Mouse (Mus musculus): ENCODE measurements at regions not wholly inside any gene's neighbourhood (a gene's known extent, or its start where the extent isn't known, plus 50 kb on each side); places are given as distances from the start of the nearest gene placed in this dataset.

DNA sequence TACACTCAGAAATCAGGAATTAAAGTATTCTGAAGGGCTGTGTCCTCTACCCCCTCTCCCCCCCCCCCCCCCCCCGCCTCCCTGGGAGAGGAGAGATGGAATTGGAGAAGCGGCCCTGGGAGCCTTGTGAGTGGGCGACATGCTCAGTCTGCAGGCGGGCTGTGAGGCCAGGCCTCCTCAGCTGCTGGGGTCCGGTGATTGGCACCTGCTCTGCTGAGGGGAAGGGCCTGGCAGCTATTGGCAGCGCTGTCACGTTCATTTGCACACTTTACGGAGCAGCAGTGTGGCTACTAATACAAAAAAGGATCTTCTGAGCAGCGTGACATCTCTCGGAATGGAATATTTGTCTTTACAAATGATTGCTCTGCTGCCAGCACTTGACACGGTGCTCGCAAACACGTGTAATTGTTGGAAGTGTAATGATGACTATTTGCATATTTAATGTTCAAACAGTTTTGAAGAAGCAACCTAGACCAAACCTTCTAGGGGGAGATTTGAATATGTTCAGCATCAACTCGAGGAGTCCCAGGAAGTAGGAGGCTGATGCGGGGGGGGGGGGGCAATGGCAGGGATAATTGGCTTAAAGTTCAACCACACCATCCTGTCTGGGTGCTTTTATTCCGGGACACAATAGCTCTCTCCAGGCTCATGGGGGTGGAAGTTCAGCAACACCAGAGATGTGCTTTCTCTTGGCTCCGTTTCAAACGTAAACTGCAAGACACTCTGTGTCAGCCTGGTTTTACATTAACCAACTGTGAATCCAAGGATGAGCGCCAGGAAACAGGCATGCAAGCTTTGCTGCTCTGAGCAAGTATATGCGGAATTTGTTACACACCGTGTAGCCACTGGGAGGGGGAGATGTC is 352.5 kb downstream of the Tmem182 start:
- intact Hi-C loops (cut with DNase I), result loop anchor here (10.0 kb wide), 1 partner anchor 1557 kb away; no protein-coding TSS in a partner anchor
- no peak overlapping the region for H3K27ac ChIP-seq
- TF ChIP-seq EP300 (IDR thresholded peaks at IDR 0.05; ENCODE audit: insufficient read depth, low read depth, low read length), result no peak
- no peak for TF ChIP-seq CTCF (IDR thresholded peaks at IDR 0.05)
- TF ChIP-seq POLR2A (IDR thresholded peaks at IDR 0.05; ENCODE audit: insufficient read depth, low read depth, low read length), result no peak
- no peak overlapping the region for H3K4me3 ChIP-seq
- H3K4me1 ChIP-seq (ENCODE audit: control insufficient read depth, insufficient read depth, low read length), result no peaks in the 10 kb centered on the region
- no peaks in the 10 kb centered on the region for H3K79me2 ChIP-seq (replicated peaks; ENCODE audit: control insufficient read depth, insufficient read depth, low read length)
- H3K27me3 ChIP-seq (ENCODE audit: control insufficient read depth, insufficient read depth, low read length), result no peaks in the 10 kb centered on the region
- no peak for DNase-seq
- no peaks in the 10 kb centered on the region for H3K36me3 ChIP-seq (ENCODE audit: control insufficient read depth, insufficient read depth, low read length)
- WGBS, result 76% methylated on average over 21 of the region's 21 CpGs
- H3K9ac ChIP-seq (ENCODE audit: low read depth, low read length), result no peak overlapping the region

DNA sequence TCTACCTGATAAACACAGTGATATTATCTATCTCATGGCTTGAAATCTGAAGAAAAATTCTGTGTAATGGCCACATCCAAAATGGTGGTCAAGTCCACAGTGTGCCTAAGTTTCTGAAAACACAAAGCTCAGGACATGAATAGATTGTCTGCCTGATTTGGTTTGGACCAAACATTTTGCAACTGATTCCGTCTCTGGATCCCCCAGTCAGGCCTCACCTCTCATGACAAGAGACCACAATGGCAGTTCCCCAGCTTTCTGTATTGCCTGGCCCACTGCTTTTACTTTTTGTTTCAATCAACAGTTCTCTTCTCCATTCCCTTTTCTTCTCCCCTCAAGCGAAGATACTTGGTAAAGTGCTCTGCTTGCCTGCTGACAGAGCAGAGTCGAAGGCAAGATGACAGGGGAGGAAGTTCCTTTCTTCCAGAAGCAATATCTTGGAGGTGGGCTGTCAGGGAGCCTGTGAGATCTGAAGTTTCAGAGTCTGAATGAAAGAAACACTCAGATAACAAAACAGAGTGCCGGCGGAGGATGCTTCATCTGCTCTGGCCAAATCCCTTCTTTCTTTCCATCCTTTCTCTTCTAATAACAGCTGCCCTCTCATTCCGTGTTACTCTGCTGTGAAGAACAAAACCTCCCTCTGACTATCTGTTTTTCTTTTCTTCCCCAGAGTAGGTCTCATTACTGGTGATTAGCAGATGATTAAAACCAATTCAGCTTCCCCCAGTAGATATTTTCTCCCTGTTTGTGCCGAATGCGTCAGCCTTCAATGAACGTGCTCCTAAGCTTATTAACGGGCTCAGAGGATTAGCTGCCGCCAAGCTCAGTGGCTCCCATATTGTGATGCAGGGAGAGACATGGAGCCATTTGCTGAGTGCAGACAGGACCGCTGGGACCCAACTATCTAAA is 360.7 kb downstream of the Tmem182 start:
- no peak overlapping the region for H3K9ac ChIP-seq (ENCODE audit: low read depth, low read length)
- no peaks in the 10 kb centered on the region for H3K27me3 ChIP-seq (ENCODE audit: control insufficient read depth, insufficient read depth, low read length)
- H3K4me1 ChIP-seq (ENCODE audit: control insufficient read depth, insufficient read depth, low read length), result no peaks in the 10 kb centered on the region
- no peaks in the 10 kb centered on the region for H3K79me2 ChIP-seq (replicated peaks; ENCODE audit: control insufficient read depth, insufficient read depth, low read length)
- intact Hi-C loops (cut with DNase I), result no loop called here
- no peak overlapping the region for H3K4me3 ChIP-seq
- DNase-seq, result no peak
- WGBS, result 35% methylated on average over 12 of the region's 12 CpGs
- no peak for TF ChIP-seq CTCF (IDR thresholded peaks at IDR 0.05)
- no peak for TF ChIP-seq POLR2A (IDR thresholded peaks at IDR 0.05; ENCODE audit: insufficient read depth, low read depth, low read length)
- no peak for TF ChIP-seq EP300 (IDR thresholded peaks at IDR 0.05; ENCODE audit: insufficient read depth, low read depth, low read length)
- H3K36me3 ChIP-seq (ENCODE audit: control insufficient read depth, insufficient read depth, low read length), result no peaks in the 10 kb centered on the region
- no peak overlapping the region for H3K27ac ChIP-seq

DNA sequence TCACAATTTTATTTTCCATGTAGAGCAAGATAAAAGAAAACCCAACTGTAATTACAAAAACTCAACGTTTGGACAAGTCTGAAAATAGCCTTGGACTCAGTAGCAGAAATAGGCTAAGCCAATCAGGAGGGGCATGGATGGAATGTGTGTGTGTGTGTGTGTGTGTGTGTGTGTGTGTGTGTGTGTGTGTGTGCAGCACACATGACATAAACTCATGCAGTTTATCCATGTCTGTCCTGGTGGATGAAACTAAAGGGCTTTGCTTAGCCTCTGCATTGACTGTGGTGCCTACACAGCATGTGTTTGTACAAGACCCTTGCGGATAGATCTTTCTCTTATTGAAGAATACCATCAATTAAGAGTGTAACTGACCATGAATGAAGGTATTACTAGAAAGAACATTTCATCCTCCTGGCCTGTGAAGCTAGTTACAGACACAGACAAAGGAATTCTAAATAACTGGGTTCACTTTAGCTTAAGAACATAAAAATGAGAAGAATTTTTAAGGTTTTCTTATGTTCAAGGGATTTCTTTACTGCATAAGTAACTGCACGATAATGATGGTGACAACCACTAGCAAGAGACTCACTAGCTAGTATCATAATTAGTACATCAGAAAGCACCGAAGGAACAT is 361.5 kb downstream of the Tmem182 start:
- Histone ChIP-seq H3K79me2 (replicated peaks; ENCODE audit: control insufficient read depth, insufficient read depth, low read length) (no peaks in the 10 kb centered on the region), H3K9ac (ENCODE audit: low read depth, low read length) (no peak overlapping the region), H3K36me3 (ENCODE audit: control insufficient read depth, insufficient read depth, low read length) (no peaks in the 10 kb centered on the region), H3K4me1 (ENCODE audit: control insufficient read depth, insufficient read depth, low read length) (no peaks in the 10 kb centered on the region), H3K4me3 (no peak overlapping the region), H3K27ac (no peak overlapping the region), H3K27me3 (ENCODE audit: control insufficient read depth, insufficient read depth, low read length) (no peaks in the 10 kb centered on the region)
- WGBS, result 66% methylated on average over 4 of the region's 4 CpGs
- TF ChIP-seq CTCF (IDR thresholded peaks at IDR 0.05) (no peak), EP300 (IDR thresholded peaks at IDR 0.05; ENCODE audit: insufficient read depth, low read depth, low read length) (no peak), POLR2A (IDR thresholded peaks at IDR 0.05; ENCODE audit: insufficient read depth, low read depth, low read length) (no peak)
- DNase-seq, result no peak
- intact Hi-C loops (cut with DNase I), result no loop called here

DNA sequence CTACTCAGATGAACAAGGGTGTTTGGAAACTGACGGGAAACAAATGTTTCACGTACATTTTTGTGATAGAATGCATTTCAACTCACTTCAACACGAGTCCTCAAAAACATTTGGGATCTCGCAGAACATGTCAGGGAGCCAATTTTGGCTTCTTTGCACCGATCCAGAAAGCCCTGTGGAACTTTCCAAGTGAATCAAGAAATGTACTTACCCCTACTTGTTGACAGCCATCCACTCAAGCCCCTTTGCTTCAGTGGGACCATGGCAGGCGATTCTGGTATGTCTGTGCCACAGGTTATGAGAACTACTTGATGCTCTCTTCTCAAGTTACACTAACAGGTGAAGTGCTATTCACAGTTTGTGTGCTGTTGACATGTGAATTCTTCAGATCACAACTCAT is 381.6 kb downstream of the Tmem182 start:
- no peaks in the 10 kb centered on the region for H3K4me1 ChIP-seq (ENCODE audit: control insufficient read depth, insufficient read depth, low read length)
- H3K9ac ChIP-seq (ENCODE audit: low read depth, low read length), result no peak overlapping the region
- H3K4me3 ChIP-seq, result no peak overlapping the region
- no peaks in the 10 kb centered on the region for H3K36me3 ChIP-seq (ENCODE audit: control insufficient read depth, insufficient read depth, low read length)
- DNase-seq, result no peak
- H3K27ac ChIP-seq, result no peak overlapping the region
- intact Hi-C loops (cut with DNase I), result no loop called here
- TF ChIP-seq CTCF (IDR thresholded peaks at IDR 0.05) (no peak), EP300 (IDR thresholded peaks at IDR 0.05; ENCODE audit: insufficient read depth, low read depth, low read length) (no peak), POLR2A (IDR thresholded peaks at IDR 0.05; ENCODE audit: insufficient read depth, low read depth, low read length) (no peak)
- no peaks in the 10 kb centered on the region for H3K27me3 ChIP-seq (ENCODE audit: control insufficient read depth, insufficient read depth, low read length)
- H3K79me2 ChIP-seq (replicated peaks; ENCODE audit: control insufficient read depth, insufficient read depth, low read length), result no peaks in the 10 kb centered on the region
- WGBS, result 49% methylated on average over 6 of the region's 6 CpGs

DNA sequence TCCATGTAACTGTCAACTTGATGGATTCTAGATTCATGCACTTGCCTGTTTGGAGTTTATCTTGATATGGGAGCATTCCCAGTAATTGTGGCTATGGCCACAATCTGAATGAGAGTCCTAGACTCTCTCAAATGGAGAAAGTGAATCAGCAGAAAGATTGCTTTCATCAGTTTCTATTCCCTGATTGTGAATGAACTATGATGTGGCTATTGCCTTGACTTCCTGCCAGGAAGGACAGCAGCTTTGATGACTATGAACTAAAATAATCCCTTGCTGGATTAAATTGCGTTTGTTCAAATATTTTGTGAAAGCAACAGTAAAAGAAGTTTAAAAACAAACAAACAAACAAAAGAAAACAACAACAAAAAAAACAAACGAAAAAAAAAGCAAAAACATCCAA is 407.5 kb downstream of the Tmem182 start:
- Histone ChIP-seq H3K27me3 (ENCODE audit: control insufficient read depth, insufficient read depth, low read length) (no peaks in the 10 kb centered on the region), H3K27ac (no peak overlapping the region), H3K9ac (ENCODE audit: low read depth, low read length) (no peak overlapping the region), H3K36me3 (ENCODE audit: control insufficient read depth, insufficient read depth, low read length) (no peaks in the 10 kb centered on the region), H3K4me1 (ENCODE audit: control insufficient read depth, insufficient read depth, low read length) (no peaks in the 10 kb centered on the region), H3K4me3 (no peak overlapping the region), H3K79me2 (replicated peaks; ENCODE audit: control insufficient read depth, insufficient read depth, low read length) (no peaks in the 10 kb centered on the region)
- TF ChIP-seq POLR2A (IDR thresholded peaks at IDR 0.05; ENCODE audit: insufficient read depth, low read depth, low read length) (no peak), EP300 (IDR thresholded peaks at IDR 0.05; ENCODE audit: insufficient read depth, low read depth, low read length) (no peak), CTCF (IDR thresholded peaks at IDR 0.05) (no peak)
- 51% methylated on average over 2 of the region's 2 CpGs for WGBS
- intact Hi-C loops (cut with DNase I), result no loop called here
- no peak for DNase-seq

Measured in heart, adult 2 months (tissue).